ENCODE assay signal across 20 mouse cellular contexts in genomic region chr4:148549106-148549505, GRCm38 (mm10). TPM values are rescaled to one million over a fixed set of nuclear protein-coding genes. Genes with fewer than 3 reads are reported as not detected.
"Had no signal": no experiment of that assay in that cellular context is flagged by ENCODE, and none has a peak within 500 bp of the region (broad histone marks: within the 10 kb centered on the region; RNA-seq: fewer than 3 reads in every experiment).

No protein-coding gene starts in this region.

- DNase-seq: cerebellum, adult 9-10 months; cerebellum, adult 9-11 months; cerebellum, postnatal 25 days; cerebellum, postnatal 36 days; embryo, embryonic 11 days; forebrain, postnatal 0 days; gastrocnemius, adult 2 months; gastrocnemius, postnatal 10 days; gastrocnemius, postnatal 14 days; gastrocnemius, postnatal 25 days; gastrocnemius, postnatal 36 days; heart, adult 11 months; heart, adult 18-20 months; heart, adult 2 months had no signal

- ATAC-seq: forebrain, embryonic 13.5 days; forebrain, embryonic 14.5 days; forebrain, embryonic 15.5 days; forebrain, embryonic 16.5 days; forebrain, postnatal 0 days had no signal

RNA-seq across cellular contexts. Expression of gene Angptl7, which starts 48.8 kb away (rescaled TPM):
- total RNA-seq: common myeloid progenitor, adult 5-6 weeks; granulocyte monocyte progenitor cell, adult 5-6 weeks had no signal
